Mouse (Mus musculus) heart, embryonic 14.5 days (tissue): ENCODE data around the gene Omp. TPM values are rescaled to one million over a fixed set of nuclear protein-coding genes. Genes with fewer than 3 reads are reported as not detected.

ENCODE experiments used
- ATAC-seq: fragments of 200-750 bp; cut with Nextera tagmentation; 2 replicates; pipeline ENCODE4 v1.8.0; 2017; ENCODE audit warnings: low read depth, moderate TSS enrichment; ENCODE audit not compliant: insufficient number of reproducible peaks, insufficient read depth, low FRiP score
- H3K27ac ChIP-seq, 2 experiments: fragments of 200-500 bp in 1 of 2; fragments of 300-500 bp in 1 of 2; sonication (generic) in 1 of 2; replicated peaks in 1 of 2; 2 replicates each; pipeline ENCODE4 v1.5.1; 2012 to 2014; ENCODE audit warnings: low read depth in 2 of 2, low read length in 2 of 2, control low read depth in 1 of 2, mild to moderate bottlenecking in 1 of 2, mixed read lengths in 1 of 2; ENCODE audit not compliant: control insufficient read depth in 1 of 2, insufficient read depth in 1 of 2
- H3K27me3 ChIP-seq: fragments of 300-500 bp; sonication (generic); 2 replicates; pipeline ENCODE4 v1.6.1; 2014; ENCODE audit warnings: mild to moderate bottlenecking, low read length, control low read depth; ENCODE audit not compliant: control insufficient read depth, insufficient read depth
- H3K36me3 ChIP-seq: fragments of 300-500 bp; sonication (generic); 2 replicates; pipeline ENCODE4 v1.6.1; 2014; ENCODE audit warnings: mild to moderate bottlenecking, control low read depth, low read length, mixed read lengths; ENCODE audit not compliant: control insufficient read depth, insufficient read depth
- H3K4me1 ChIP-seq, 2 experiments: fragments of 200-500 bp in 1 of 2; fragments of 300-500 bp in 1 of 2; sonication (generic) in 1 of 2; 2 replicates each; pipeline ENCODE4 v1.6.1; 2012 to 2014; ENCODE audit warnings: low read length in 2 of 2, control low read depth in 1 of 2, mixed read lengths in 1 of 2; ENCODE audit not compliant: control insufficient read depth in 2 of 2, insufficient read depth in 2 of 2
- H3K4me2 ChIP-seq: fragments of 300-500 bp; sonication (generic); 2 replicates; pipeline ENCODE4 v1.6.1; 2014; ENCODE audit warnings: mild to moderate bottlenecking, low read length
- H3K4me3 ChIP-seq, 2 experiments: fragments of 200-500 bp in 1 of 2; fragments of 300-500 bp in 1 of 2; sonication (generic) in 1 of 2; 2 replicates each; pipeline ENCODE4 v1.5.1; 2012 to 2014; ENCODE audit warnings: low read length in 2 of 2, mild to moderate bottlenecking in 2 of 2, control low read depth in 1 of 2, low read depth in 1 of 2, moderate library complexity in 1 of 2; ENCODE audit not compliant: control insufficient read depth in 1 of 2, insufficient read depth in 1 of 2
- H3K9ac ChIP-seq: fragments of 300-500 bp; sonication (generic); 2 replicates; pipeline ENCODE4 v1.6.1; 2014; ENCODE audit warnings: mild to moderate bottlenecking, low read length
- H3K9me3 ChIP-seq: fragments of 300-500 bp; sonication (generic); 2 replicates; pipeline ENCODE4 v1.6.1; 2016; ENCODE audit warnings: low read length, control low read depth; ENCODE audit not compliant: control insufficient read depth
- WGBS: fragments of 180-500 bp; shearing (Covaris S2); extraction: QIAGEN DNeasy Blood & Tissue Kit; methylation state at CpG from one replicate; pipeline ENCODE4 v1.1.7; 2014; 5-methylcytosine and 5-hydroxymethylcytosine counted together
- polyA plus RNA-seq: library from polyadenylated mRNA; unstranded; fragments of >200 nt; fragmentation: Nextera tagmentation; extraction: Ambion mirVana; gene quantifications from 2 replicates; pipeline ENCODE4 v1.2.1, GENCODE M21; 2014

The Omp gene
- polyA plus RNA-seq, 1 experiment from 2014 or later, result 0.09 TPM

DNA sequence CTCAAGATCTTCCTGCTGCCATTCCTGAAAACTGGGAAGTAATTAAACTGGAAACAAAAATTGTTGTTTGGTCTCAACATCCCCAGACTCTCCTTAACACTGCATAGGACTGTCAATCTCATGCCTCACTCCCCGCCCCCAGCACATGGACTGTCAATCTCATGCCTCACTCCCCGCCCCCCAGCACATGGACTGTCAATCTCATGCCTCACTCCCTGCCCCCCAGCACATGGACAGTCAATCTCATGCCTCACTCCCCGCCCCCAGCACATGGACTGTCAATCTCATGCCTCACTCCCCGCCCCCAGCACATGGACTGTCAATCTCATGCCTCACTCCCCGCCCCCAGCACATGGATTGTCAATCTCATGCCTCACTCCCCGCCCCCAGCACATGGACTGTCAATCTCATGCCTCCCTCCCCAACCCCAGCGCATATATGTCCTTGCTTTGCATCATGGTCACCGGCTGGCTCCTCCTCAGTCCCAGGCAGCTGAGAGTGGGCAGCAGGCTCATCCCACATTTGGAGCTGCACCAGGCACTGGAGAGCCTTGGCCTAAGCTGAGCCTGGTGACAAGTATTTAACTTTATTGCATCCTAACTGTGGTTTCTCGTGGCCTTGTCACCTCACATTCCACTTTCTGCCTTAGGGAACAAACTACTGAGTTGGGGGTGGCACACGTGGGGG, 3.6 kb upstream of the Omp start:
- H3K36me3 ChIP-seq, result no peaks in the 10 kb centered on the region
- no peak overlapping the region for H3K4me2 ChIP-seq
- H3K4me1 ChIP-seq, result peaks cover 10 to 12% of the 10 kb centered on the region in 2 experiments
- H3K4me3 ChIP-seq, result no peak overlapping the region
- WGBS, result 56% methylated on average over 10 of the region's 10 CpGs
- ATAC-seq, result no peak
- no peaks in the 10 kb centered on the region for H3K27me3 ChIP-seq
- no peaks in the 10 kb centered on the region for H3K9me3 ChIP-seq
- H3K9ac ChIP-seq, result no peak overlapping the region
- H3K27ac ChIP-seq, result no peak overlapping the region

DNA sequence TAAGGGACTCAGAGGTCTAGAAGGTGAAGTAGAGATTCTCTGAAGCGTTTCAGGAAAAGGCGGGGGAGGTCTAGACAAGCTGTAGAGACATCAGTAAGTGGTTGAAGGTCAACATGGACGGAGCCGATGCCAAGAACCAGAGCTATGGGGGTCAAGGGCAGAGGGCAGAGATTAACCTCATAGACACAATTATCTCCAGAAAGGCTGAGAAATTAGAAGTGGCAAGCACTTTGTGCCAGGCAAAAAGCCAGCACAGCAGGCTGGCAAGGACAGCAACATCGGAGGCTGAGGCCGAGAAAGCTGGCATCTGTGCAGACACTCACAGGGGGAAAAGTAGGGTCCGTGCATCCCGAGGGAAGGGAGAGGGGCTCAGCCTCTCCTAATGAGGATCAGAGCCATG, 2.5 kb upstream of the Omp start:
- Histone ChIP-seq H3K4me3 (no peak overlapping the region), H3K4me2 (no peak overlapping the region), H3K9ac (no peak overlapping the region), H3K27ac (no peak overlapping the region), H3K9me3 (no peaks in the 10 kb centered on the region), H3K27me3 (no peaks in the 10 kb centered on the region), H3K4me1 (peaks cover 10 to 12% of the 10 kb centered on the region in 2 experiments), H3K36me3 (no peaks in the 10 kb centered on the region)
- ATAC-seq, result no peak
- 69% methylated on average over 8 of the region's 8 CpGs for WGBS

- Histone ChIP-seq H3K9ac (no peak overlapping the region), H3K27ac (no peak overlapping the region), H3K9me3 (no peaks in the 10 kb centered on the region), H3K27me3 (no peaks in the 10 kb centered on the region), H3K4me2 (no peak overlapping the region), H3K4me3 (no peak overlapping the region), H3K36me3 (no peaks in the 10 kb centered on the region), H3K4me1 (peaks cover 10 to 16% of the 10 kb centered on the region in 2 experiments)
- whole genome bisulfite sequencing, result 79% methylated on average over 8 of the region's 8 CpGs
- ATAC-seq, result no peak
Measured at GRCm38 (mm10) chr7:98146447-98146845, 1.1 kb upstream of the Omp start.

GRCm38 (mm10) chr7:98145842-98146446, 642 bp upstream of the Omp start:
- Histone ChIP-seq H3K36me3 (no peaks in the 10 kb centered on the region), H3K9ac (no peak overlapping the region), H3K4me3 (no peak overlapping the region), H3K4me2 (no peak overlapping the region), H3K4me1 (peaks cover 10 to 19% of the 10 kb centered on the region in 2 experiments), H3K9me3 (no peaks in the 10 kb centered on the region), H3K27ac (no peak overlapping the region), H3K27me3 (no peaks in the 10 kb centered on the region)
- 83% methylated on average over 11 of the region's 12 CpGs for WGBS
- no peak for ATAC-seq

- H3K4me1 ChIP-seq, result peaks cover 16 to 21% of the 10 kb centered on the region in 2 experiments
- H3K27me3 ChIP-seq, result no peaks in the 10 kb centered on the region
- no peak overlapping the region for H3K9ac ChIP-seq
- no peak for ATAC-seq
- no peak overlapping the region for H3K4me2 ChIP-seq
- no peak overlapping the region for H3K27ac ChIP-seq
- no peak overlapping the region for H3K4me3 ChIP-seq
- 71% methylated on average over 3 of the region's 3 CpGs for WGBS
- H3K36me3 ChIP-seq, result no peaks in the 10 kb centered on the region
- H3K9me3 ChIP-seq, result no peaks in the 10 kb centered on the region
Measured at GRCm38 (mm10) chr7:98142648-98143047, 2.7 kb downstream of the Omp start.

GRCm38 (mm10) chr7:98142247-98142646, 3.1 kb downstream of the Omp start:
- Histone ChIP-seq H3K4me2 (no peak overlapping the region), H3K27me3 (no peaks in the 10 kb centered on the region), H3K36me3 (no peaks in the 10 kb centered on the region), H3K4me1 (peaks cover 16 to 21% of the 10 kb centered on the region in 2 experiments), H3K4me3 (no peak overlapping the region), H3K9ac (no peak overlapping the region), H3K27ac (no peak overlapping the region), H3K9me3 (no peaks in the 10 kb centered on the region)
- no peak for ATAC-seq
- 79% methylated on average over 8 of the region's 8 CpGs for WGBS

GRCm38 (mm10) chr7:98141206-98141605, 4.1 kb downstream of the Omp start:
- WGBS, result 55% methylated on average over 3 of the region's 3 CpGs
- Histone ChIP-seq H3K36me3 (no peaks in the 10 kb centered on the region), H3K9ac (no peak overlapping the region), H3K4me2 (no peak overlapping the region), H3K4me1 (peaks cover 16 to 21% of the 10 kb centered on the region in 2 experiments), H3K27me3 (no peaks in the 10 kb centered on the region), H3K4me3 (no peak overlapping the region), H3K27ac (no peak overlapping the region), H3K9me3 (no peaks in the 10 kb centered on the region)
- ATAC-seq, result no peak
